Mouse (Mus musculus) macrophage (primary cell): Measurements from ENCODE around the gene Erc2. TPM values are rescaled to one million over a fixed set of nuclear protein-coding genes. Genes with fewer than 3 reads are reported as not detected.

Experiments
- H3K27ac ChIP-seq: fragments of 350-480 bp; formaldehyde crosslinking; 2 replicates; pipeline ENCODE4 v1.9.0; 2021
- H3K36me3 ChIP-seq: fragments of 350-480 bp; formaldehyde crosslinking; 2 replicates; pipeline ENCODE4 v1.9.0; 2021; ENCODE audit errors: inconsistent target
- H3K4me3 ChIP-seq: fragments of 350-480 bp; formaldehyde crosslinking; 2 replicates; pipeline ENCODE4 v1.9.0; 2021; ENCODE audit errors: inconsistent target
- H3K79me2 ChIP-seq: fragments of 350-480 bp; formaldehyde crosslinking; 2 replicates; pipeline ENCODE4 v1.9.0; 2021; ENCODE audit errors: inconsistent target
- WGBS: methylation state at CpG from one replicate; pipeline ENCODE4 v1.1.7; 2026; ENCODE audit warnings: inconsistent platforms; ENCODE audit not compliant: missing documents; 5-methylcytosine and 5-hydroxymethylcytosine counted together
- polyA plus RNA-seq: library from polyadenylated mRNA; stranded (reverse); fragments of 250-400 nt; gene quantifications from 3 replicates; pipeline ENCODE4 v1.2.4, GENCODE M21; 2018; ENCODE audit warnings: inconsistent platforms

Erc2 gene
- polyA plus RNA-seq, 1 experiment from 2014 or later, result not detected

DNA sequence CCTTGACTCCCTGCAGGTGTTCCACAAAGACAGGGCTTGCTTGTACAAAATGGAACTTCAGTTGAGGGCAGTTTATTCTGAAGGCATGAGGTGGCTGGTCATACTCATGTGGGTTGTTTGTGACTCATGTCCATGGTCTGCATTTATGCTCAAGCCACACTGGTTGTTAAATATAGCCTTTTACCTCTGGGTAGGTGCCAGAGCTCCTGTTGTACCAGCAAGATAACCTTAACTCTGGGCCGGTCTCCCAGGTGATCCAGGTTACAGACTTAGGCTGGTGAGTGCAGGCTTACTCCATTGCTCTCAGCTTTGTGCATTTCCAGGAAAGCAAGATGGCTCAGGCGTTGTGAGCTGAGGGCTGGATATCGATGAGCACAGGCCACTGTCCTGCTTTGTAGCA, 189.4 kb downstream of the Erc2 start:
- 94% methylated on average over 3 of the region's 3 CpGs for WGBS
- no peak overlapping the region for H3K27ac ChIP-seq
- no peaks in the 10 kb centered on the region for H3K36me3 ChIP-seq
- no peaks in the 10 kb centered on the region for H3K79me2 ChIP-seq
- H3K4me3 ChIP-seq, result no peak overlapping the region

GRCm38 (mm10) chr14:27815739-27816138, 193.5 kb downstream of the Erc2 start:
- Histone ChIP-seq H3K36me3 (no peaks in the 10 kb centered on the region), H3K4me3 (no peak overlapping the region), H3K27ac (no peak overlapping the region), H3K79me2 (no peaks in the 10 kb centered on the region)
- 75% methylated on average over 5 of the region's 6 CpGs for WGBS

- Histone ChIP-seq H3K79me2 (no peaks in the 10 kb centered on the region), H3K4me3 (no peak overlapping the region), H3K27ac (no peak overlapping the region), H3K36me3 (no peaks in the 10 kb centered on the region)
- 89% methylated on average over 5 of the region's 5 CpGs for WGBS
Observed at GRCm38 (mm10) chr14:27818986-27819385, 196.8 kb downstream of the Erc2 start.

- Histone ChIP-seq H3K27ac (no peak overlapping the region), H3K79me2 (no peaks in the 10 kb centered on the region), H3K4me3 (no peak overlapping the region), H3K36me3 (no peaks in the 10 kb centered on the region)
Observed at GRCm38 (mm10) chr14:27821801-27822200, 199.6 kb downstream of the Erc2 start.

- Histone ChIP-seq H3K79me2 (no peaks in the 10 kb centered on the region), H3K4me3 (no peak overlapping the region), H3K27ac (no peak overlapping the region), H3K36me3 (no peaks in the 10 kb centered on the region)
- WGBS, result 95% methylated on average over 6 of the region's 6 CpGs
Observed at GRCm38 (mm10) chr14:27822566-27822965, 200.3 kb downstream of the Erc2 start.

GRCm38 (mm10) chr14:27823048-27823447, 200.8 kb downstream of the Erc2 start:
- Histone ChIP-seq H3K36me3 (no peaks in the 10 kb centered on the region), H3K27ac (no peak overlapping the region), H3K79me2 (no peaks in the 10 kb centered on the region), H3K4me3 (no peak overlapping the region)
- WGBS, result 74% methylated on average over 3 of the region's 3 CpGs

DNA sequence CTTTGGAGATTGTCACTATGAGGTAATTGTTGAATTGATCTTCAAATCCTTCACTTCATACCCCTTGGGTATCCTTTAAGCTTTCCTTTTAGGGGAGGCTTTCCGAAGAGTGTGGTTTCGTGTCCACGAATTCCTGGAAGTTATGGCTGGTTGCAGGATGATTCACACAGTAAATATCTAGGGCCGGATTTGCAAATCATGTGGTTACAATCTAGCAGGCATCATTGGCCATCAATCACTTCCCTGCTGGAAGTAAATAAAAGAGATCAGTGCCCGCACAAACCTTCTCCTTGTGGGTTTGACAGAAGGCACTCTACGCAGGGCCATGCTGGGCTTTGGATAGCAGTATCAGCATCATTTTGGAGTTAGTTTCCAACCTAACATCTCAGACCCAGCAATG, 201.7 kb downstream of the Erc2 start:
- 92% methylated on average over 6 of the region's 6 CpGs for WGBS
- Histone ChIP-seq H3K4me3 (no peak overlapping the region), H3K36me3 (no peaks in the 10 kb centered on the region), H3K27ac (no peak overlapping the region), H3K79me2 (no peaks in the 10 kb centered on the region)

- no peak overlapping the region for H3K27ac ChIP-seq
- H3K36me3 ChIP-seq, result no peaks in the 10 kb centered on the region
- no peaks in the 10 kb centered on the region for H3K79me2 ChIP-seq
- H3K4me3 ChIP-seq, result no peak overlapping the region
- WGBS, result 89% methylated on average over 1 of the region's 1 CpGs
Observed at GRCm38 (mm10) chr14:27826829-27827228, 204.6 kb downstream of the Erc2 start.

DNA sequence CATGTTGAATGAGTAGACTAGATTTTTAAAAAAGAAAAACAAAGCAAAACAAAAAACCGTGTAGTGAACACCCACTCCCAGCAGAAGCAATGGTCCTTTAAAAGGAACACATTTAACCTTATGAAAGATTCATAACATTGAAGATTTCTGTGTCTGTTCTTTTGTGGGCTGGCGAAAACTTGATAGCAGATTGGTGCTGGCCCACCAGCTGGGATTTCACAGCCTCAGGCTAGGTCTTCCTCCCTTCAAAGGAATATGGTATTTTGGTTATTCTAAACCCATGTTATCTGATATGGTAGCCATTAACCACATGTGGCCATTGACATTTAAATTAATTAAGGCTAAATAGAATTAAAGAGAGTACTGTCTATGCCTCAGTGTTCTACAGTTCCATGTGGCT, 205.9 kb downstream of the Erc2 start:
- no peaks in the 10 kb centered on the region for H3K36me3 ChIP-seq
- H3K27ac ChIP-seq, result no peak overlapping the region
- H3K4me3 ChIP-seq, result no peak overlapping the region
- no peaks in the 10 kb centered on the region for H3K79me2 ChIP-seq
- 83% methylated on average over 2 of the region's 2 CpGs for WGBS

DNA sequence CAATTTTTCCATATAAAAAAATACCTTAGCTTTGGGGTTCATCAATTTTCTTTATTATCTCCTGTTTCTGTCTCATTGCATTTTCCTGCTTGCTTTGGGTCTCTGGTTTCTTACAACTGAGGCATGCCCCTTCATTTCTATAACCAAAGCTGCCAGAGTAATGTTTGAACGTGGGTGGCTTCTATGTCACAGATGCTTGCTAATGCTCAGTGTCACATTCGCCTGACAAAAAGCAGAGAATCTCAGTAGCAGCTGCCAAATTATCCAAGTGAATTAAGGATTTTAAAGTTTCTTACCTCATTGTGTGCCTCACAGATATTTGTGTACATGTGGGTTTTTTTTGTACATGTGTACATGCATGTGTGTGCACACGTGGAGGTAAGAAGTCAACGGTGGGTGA, 210.0 kb downstream of the Erc2 start:
- no peaks in the 10 kb centered on the region for H3K36me3 ChIP-seq
- no peak overlapping the region for H3K27ac ChIP-seq
- WGBS, result 85% methylated on average over 4 of the region's 4 CpGs
- no peak overlapping the region for H3K4me3 ChIP-seq
- H3K79me2 ChIP-seq, result no peaks in the 10 kb centered on the region

DNA sequence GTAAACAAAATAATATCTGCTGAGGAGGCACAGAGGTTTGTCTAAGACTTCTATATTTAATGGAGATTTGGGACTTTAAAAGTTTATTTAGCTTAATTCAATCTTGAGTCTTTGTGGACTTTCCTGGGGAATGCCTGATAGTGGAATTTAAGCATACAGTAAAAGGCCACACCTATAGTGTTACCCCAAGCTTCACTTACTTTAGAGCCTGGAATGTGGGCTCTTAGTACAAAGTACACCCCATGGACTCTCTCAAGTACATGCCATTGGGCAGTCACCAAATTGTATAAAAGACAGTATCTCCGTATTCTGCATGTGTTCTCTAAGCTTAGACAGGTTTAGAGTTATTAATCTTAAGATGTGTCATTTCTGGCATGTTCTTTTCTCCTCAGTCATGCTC, 213.1 kb downstream of the Erc2 start:
- 86% methylated on average over 1 of the region's 1 CpGs for WGBS

DNA sequence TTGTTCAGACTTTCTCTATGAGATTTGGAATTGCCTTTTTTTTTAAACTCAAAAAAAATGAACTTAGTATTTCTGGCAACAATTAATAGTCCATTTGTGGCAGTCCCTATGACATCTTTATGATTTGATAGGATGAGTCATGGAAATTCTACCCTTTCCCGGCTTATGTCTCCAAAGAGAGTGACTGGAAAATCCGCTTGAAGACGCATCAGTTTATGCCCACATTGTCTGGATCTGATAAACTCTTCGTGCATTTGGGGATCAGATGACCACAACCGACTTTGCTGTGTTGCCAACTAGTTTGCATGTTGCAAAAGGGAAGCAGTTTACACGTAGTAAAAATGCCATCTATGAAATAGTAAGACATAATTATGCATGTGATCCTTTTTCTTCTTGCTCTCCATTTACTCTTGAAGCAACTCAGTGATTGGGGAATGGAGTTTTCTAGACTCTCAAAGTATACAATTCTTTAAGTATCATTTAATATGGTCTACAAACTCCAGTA, 215.4 kb downstream of the Erc2 start:
- Histone ChIP-seq H3K79me2 (no peaks in the 10 kb centered on the region), H3K4me3 (no peak overlapping the region), H3K36me3 (no peaks in the 10 kb centered on the region), H3K27ac (no peak overlapping the region)
- WGBS, result 77% methylated on average over 6 of the region's 6 CpGs

More for the DNA sequence above, 213.1 kb downstream of the Erc2 start:
- Histone ChIP-seq H3K36me3 (no peaks in the 10 kb centered on the region), H3K4me3 (no peak overlapping the region), H3K27ac (no peak overlapping the region), H3K79me2 (no peaks in the 10 kb centered on the region)

- Histone ChIP-seq H3K79me2 (no peaks in the 10 kb centered on the region), H3K36me3 (no peaks in the 10 kb centered on the region), H3K4me3 (no peak overlapping the region), H3K27ac (no peak overlapping the region)
- WGBS, result 83% methylated on average over 1 of the region's 1 CpGs
Observed at GRCm38 (mm10) chr14:27840120-27840519, 217.9 kb downstream of the Erc2 start.

DNA sequence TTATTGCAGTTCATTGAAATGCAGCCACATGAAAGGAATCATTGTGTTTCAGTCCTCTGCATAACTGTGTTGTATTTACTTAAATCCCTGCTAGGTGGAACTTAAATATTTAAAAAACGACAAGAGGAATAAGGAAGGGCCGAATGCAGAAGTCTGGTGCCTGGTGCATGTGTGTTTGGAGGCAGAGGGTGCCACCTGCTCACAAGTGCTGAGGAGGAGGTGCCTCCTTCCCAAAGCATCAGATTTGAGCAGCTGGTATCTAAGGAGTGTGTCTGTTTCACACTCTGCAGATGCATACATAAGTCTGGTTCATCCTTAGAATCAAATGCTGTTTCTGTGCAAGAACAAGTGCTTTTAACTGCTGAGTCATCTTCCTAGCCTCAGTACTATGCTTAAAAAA, 224.6 kb downstream of the Erc2 start:
- Histone ChIP-seq H3K79me2 (no peaks in the 10 kb centered on the region), H3K27ac (no peak overlapping the region), H3K36me3 (no peaks in the 10 kb centered on the region), H3K4me3 (no peak overlapping the region)
- WGBS, result 21% methylated on average over 2 of the region's 2 CpGs

GRCm38 (mm10) chr14:27847291-27847690, 225.1 kb downstream of the Erc2 start:
- H3K36me3 ChIP-seq, result no peaks in the 10 kb centered on the region
- no peaks in the 10 kb centered on the region for H3K79me2 ChIP-seq
- H3K27ac ChIP-seq, result no peak overlapping the region
- WGBS, result 88% methylated on average over 3 of the region's 3 CpGs
- no peak overlapping the region for H3K4me3 ChIP-seq

DNA sequence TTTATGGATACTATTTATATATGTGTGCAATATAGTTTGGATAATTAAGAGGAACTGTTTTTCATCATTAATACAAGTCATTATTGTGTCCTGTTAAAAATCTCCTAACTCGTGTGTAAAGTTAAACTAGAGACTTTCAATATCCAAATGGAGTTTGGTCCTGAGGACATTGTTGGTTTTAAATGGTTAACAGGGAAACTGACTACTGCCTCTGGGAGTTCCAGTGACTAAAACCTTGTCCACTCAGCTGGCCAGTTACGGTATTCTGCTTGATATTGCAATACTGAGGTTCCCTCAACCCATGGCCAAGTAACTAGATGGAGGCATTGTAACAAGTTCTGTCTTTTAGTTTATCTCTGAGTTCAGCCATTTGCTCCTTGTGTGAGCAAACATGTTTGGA, 229.0 kb downstream of the Erc2 start:
- WGBS, result 82% methylated on average over 2 of the region's 2 CpGs
- Histone ChIP-seq H3K36me3 (no peaks in the 10 kb centered on the region), H3K27ac (no peak overlapping the region), H3K79me2 (no peaks in the 10 kb centered on the region), H3K4me3 (no peak overlapping the region)
